Mouse (Mus musculus): ENCODE data around the gene Sox11.

DNA sequence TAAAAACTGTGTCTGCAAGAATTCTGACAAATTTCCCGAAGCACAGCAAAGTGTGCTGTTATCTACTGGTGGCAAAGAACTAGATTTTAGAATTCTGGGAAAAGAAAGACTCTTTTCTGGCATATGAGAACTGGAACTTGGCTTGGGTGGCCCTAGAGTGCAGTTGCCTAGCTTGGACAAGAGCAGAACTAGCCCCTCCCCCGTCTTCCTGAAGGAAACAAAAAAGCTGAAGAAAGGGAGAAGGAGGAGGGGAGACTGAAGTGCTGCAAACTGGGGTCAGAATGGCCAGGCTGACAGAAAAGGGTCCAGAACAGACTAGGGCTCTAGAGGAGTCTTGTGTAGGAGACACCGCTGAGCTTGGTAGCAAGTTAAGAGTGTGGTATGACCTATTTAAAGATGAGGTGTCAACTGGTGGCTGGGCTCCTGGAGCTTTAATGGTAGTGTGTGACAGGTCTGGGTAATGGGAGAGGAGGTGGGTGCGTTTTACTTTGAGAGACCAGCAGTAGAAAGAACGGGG, 31.0 kb downstream of the Sox11 start:
- no peak for TF ChIP-seq CTCF (IDR thresholded peaks at IDR 0.05; ENCODE audit: insufficient read depth, low read length)
- TF ChIP-seq POLR2A (IDR thresholded peaks at IDR 0.05; ENCODE audit: borderline replicate concordance, extremely low read depth, low read depth, low read length) = no peak

Measured in lung, adult 2 months (tissue).